Mouse (Mus musculus): ENCODE measurements around the gene Slc35f5.
A peak's percentile ranks its signal among the peaks of the same experiment; 100 is the strongest.
"Not testable (repeated sequence)": the region's sequence is repeated elsewhere in the genome, so short reads cannot be mapped to it uniquely, and the experiment has no call there.

Gene Slc35f5

DNA sequence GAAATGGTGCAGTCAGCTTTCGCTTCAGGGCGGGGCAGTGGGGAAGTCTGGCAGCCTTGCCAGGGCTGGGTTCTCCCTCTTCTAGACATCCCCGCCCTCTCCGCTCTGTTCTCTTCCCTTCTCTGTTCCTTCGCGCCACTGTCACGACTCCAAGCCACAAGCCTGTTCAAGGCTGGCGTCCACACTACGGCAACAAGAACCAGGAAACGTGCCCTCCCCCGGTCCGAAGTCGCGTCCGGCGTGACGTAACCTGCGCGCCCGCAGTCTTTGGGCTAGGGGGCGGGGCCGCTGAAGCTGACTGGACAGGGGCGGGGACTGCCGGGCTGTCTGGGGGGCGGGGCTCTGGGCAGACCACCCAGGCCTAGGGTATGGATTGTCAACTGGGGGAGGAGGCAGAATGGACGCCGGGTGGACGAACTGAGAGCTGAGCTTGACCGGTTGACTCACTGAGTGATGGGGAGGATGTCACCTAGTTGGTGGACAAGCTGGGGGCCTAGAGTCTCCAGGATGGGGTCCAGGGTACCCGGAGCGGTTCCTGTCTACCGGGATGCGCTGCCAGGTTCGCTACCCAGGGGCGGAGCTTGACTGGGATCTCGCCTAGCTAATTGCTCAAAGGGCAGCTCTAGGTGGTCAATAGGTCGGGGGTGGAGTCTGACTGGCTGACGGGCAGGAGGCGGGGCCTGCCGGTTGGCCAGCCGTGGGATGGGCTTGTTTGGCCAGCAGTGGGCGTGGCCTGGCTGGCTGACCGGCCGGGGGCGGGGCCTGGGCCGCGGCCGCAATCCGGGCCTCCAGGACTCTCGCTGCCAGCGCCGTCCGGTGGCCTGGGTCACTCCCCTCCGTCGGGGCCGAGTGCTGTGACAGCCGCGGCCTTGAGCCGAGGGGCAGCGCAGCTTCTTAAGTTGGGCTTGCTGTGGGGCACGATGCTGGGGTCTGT, at the start of gene Slc35f5:
TSS of gene Slc35f5 (plus strand) at position 337 of the 934 bp plus-strand sequence.
- DNase-seq (ENCODE audit: low spot score in 2 of 2): peak; percentile 96 to 97

DNA sequence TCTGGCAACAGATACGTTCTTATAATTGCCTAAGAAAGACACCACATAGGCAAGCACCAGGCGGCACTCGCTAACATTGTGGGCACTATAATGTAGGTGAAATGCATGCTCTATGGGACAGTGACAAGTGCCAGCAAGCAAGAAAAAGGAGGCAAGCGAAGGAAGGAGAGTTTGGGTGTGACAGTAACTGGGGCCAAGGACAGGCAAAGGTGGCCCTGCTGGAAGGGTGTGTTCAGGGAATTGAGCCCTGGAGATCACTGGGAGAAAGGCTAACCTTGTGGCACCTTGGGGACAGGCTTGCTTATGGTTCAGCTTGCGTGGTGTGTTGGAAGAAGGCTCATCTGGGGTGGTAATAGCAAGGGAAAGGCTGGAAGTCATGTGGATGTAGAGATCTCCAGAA, 45.7 kb upstream of the Slc35f5 start:
- DNase-seq (ENCODE audit: low spot score in 2 of 2): no peak

DNA sequence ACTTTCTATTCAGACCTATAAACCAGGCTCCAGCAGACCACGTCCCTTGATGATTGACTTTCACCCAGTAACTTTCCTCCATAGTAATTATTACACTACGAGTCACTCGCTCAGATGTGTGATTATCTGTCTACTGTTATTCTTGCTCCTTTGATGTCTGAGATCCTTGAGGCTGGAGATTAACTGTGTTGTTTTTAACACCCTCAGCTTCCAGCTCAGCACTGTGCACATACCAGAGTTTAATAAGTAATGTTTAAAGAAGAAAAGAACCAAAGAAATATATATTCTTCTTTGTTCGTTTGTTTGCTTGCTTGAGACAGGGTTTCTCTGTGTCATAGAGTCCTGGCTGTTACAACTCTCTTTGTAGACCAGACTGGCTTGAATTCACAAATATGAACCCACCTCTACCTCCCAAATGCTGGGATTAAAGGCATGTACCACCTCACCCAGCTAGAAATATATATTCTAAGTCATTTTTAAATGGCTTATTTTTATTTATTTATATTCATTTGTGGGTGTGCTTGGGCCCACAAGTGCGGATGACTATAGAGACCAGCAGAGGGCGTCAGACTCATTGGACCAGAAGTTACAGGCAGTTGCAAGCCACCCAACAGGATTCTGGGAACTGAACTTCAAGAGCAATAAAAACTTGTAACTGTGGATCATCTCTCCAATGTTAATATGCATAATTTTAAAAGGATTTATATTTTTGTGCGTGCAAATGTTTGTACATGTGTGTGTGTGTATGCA, 43.3 kb upstream of the Slc35f5 start:
- no peak for DNase-seq (ENCODE audit: low spot score in 2 of 2)

DNA sequence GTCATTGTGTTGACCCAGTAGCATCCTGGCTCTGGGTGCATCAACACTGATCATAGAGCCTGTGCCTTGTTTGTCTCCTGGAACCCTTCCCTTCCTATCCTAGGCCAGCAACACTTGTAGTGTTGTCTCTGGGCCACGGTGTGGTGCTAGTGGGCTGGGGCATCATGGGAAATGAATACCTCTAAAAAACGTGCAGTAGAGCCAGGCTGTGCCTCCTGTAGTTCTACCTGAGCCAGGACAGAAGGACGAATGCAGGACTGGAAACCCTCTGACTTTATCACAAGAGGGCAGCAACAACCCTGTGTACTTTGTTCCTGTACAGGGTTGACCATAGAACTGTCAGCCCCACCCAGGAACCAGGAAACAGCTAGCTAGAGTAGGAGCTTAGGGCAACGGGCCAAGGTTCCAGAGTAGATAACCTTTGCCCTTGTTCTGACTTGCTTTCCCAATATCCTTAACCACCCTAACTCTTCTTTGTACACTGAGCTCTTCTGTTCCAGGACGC, 41.2 kb upstream of the Slc35f5 start:
- no peak for DNase-seq (ENCODE audit: low spot score in 2 of 2)

DNA sequence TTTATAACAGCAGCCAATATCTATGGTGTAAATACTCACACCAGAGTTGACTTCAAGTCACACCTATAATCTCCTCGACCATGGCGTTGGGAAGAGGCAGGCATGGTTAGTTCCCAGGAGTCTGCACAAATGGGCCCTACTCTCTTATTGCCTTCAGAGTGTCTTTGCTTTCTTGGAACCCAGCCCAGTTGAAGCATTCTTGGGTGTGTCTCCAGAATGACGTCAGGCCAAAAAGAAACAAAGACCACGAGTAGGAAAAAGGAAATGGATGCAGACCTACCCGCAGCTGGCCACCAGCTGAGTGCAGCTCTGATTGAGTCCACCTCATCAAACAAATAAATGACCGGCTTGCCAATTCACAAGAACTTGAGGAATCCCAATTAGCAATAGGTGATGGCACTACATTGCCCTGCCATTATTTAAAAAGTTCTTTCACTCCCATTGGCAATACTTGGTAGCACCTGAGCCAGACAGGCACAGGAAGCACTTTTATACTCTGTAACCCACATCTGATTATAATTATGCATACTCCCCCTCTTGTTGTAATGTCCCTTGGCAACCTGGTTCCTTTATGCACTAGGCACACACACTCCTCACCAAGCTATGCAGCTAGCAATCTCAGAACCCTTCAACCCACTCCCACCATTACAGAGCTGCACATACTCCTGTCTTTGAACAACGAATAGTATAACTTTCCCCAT, 34.3 kb upstream of the Slc35f5 start:
- DNase-seq (ENCODE audit: low spot score in 2 of 2): no peak

DNA sequence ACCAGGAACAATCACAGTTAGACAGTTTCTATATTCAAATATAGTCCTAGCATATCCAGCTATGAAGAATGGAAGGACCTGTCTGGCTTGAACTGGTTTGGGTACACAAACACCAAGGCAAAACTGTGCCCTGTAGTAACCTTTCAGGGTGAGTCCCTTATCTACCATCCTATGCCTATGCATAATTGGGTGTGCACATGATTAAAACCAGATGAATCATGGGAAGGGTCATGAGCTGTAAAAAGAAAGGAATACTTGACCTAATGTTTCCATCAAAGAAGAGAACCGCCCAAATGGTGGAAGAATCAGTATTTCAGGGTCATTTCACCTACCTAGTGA, 33.8 kb upstream of the Slc35f5 start:
- no peak for DNase-seq (ENCODE audit: low spot score in 2 of 2)

DNA sequence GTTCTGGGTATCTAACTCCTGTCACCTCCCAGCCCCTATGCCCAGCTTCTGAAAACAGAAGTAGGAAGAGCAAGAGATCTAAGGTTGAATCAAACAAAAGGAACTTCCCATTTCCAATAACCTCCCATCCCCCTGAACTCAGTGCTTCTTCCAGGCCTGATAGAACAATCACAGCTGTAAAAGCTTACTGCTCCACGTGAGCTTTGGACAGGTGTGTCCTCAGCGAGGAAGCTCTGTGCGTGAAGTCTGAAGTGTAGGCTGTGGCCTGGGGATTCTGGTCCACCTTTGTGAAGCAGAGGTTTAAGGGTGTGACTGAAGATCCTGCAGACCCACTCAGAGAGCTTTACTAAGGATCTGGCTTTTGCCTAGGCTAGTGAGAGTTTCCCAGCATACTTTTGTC, 33.0 kb upstream of the Slc35f5 start:
- no peak for DNase-seq (ENCODE audit: low spot score in 2 of 2)

DNA sequence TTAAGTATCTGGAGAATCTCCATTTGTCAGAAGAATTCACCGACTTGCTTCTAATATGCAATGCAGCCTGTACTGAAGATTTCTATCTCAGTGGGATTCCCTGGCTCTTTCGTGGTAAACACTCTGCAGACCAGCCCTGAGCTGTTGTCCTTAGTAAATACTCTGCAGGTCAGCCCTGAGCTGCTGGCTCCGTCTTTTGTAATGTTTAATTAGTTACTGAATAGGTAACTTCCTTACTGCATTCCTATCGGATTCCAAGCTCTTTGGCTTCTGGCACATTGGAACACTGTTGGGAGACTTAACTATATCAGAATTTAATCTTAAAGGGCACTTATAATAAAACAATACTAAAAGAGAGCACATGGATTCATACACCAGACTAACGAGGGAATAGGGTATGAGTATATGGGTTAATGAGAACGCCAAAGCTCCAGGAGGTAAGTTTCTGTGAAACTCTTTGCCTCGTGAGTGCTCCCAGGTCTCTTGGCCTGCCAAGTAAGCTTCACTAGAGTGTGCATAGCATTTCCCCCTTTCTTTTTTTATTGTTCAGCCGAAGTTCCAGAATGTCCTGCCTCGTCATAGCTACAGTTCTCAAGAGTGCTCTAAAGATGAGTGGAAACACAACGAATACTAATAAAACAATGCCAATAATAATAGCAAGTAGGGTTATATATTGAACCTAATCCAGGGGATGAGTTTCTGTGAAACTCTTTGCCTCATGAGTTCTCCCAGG, 27.0 kb upstream of the Slc35f5 start:
- not testable (repeated sequence) for DNase-seq (ENCODE audit: low spot score in 2 of 2)

DNA sequence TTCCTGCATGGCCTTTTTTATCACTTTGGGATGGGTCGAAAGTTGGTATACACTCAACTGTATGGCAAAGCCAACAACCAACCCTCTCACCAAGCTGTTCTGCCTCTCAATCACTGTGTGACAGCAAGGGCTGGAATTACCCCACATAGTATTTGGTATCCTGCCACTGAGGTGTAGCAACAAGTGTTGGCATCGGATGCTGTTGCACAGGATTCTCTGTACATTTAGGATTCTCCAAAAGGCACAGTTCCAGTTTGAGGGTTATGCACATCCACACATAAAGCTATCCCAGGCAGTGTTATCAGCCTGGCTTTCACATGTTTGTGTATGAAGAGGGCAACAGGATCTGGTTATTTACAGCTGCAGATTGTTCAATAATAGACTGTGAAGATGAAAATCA, 23.3 kb upstream of the Slc35f5 start:
- no peak for DNase-seq (ENCODE audit: low spot score in 2 of 2)

DNA sequence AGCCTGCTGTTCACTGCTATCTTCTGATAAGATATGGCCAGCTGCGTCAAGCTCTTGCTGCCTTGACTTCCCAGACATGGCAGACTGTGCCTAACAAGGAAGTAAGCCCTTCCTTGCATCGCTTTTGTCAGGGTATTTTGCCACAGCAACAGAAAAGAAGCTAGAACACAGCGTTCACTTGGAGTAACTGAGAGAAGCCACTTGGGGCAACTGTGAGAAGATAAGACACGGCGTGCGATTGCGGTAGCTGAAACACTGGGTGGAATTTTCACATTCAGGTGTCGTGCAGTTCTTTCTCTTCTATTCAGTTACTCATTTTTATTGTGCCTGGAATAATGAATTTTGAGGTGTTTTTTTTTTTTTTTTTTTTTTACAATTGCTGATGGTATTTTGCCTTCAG, 22.6 kb upstream of the Slc35f5 start:
- DNase-seq (ENCODE audit: low spot score in 2 of 2): no peak

DNA sequence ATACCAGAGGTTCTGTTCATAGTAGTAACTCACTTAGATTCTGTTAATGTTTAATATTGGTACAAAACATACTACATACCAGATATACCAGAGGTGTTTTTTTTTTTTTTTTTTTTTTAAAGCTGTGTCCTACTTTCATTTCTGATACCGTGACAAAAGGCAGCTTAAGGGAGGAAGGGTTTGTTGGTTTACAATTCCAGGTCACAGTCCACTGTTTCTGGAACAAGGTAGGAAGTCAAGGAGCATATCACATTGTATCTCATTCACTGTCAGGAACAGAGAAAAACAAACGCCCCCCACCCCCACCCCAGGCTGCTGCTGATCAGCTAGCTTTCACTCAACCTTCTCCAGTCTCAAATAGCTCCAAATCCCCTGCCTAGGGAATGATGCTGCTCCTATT, 21.1 kb upstream of the Slc35f5 start:
- no peak for DNase-seq (ENCODE audit: low spot score in 2 of 2)

DNA sequence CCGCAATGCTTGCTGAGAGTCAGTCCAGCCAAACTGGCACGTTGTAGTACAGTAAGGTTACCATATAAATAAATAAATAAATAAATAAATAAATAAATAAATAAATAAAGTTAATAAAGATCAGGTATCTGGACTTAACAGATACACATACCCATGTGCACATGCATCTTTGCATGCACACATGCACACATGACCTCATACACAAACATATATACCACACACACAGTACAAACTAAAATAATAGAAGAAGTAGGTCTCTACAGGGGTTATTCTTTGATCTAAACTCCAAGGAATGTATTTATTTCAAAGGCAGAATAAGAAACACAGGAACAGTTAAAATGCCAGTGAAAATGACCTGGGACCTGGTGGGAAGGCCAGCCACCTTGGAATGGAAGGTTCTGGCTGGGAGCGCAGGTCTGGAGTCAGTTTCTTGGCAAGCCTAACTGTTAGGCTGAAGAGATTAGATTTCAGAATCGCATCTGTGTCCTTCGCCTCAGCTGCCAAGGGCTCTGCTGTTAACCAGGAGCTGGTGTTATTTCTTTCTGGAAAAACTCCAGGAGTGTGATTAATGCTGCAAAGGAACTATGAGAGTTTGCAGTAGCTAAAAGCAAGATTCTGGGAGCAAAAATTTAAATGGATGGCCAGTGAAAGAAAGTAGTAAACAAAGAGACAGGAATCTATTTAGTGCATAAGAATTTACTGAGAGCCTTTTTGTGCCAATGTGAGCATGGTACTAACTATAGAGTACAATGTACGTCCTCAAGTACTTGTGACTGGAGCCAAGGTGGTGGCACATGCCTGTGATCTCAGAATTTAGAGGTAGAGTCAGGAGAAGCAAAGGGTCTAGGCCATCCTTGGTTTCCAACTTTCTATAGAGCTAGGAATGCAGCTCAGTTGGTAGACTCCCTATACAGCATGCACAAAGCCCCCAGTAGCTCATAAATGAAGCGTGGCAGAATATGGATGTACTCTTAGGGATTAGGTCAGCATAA, 18.1 kb upstream of the Slc35f5 start:
- no peak for DNase-seq (ENCODE audit: low spot score in 2 of 2)

DNA sequence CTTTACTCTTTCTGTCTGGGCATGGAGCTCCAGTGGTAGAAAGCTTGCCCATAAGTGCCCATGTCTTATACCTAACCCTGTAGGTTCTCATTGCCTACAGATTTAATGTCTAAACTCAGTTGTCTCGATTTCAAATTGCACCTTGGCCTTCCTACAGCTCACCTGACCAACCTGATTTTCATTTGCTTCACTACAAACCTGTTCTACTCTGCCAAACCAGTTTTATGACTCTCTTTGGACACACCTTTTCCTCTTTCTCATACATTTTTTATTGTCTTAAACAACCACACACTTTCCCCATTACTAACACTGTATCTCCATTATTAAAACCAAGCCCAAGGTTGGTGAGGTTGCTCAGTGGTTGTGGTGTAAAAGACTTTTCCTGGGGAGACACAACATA, 10.5 kb upstream of the Slc35f5 start:
- no peak for DNase-seq (ENCODE audit: low spot score in 2 of 2)

DNA sequence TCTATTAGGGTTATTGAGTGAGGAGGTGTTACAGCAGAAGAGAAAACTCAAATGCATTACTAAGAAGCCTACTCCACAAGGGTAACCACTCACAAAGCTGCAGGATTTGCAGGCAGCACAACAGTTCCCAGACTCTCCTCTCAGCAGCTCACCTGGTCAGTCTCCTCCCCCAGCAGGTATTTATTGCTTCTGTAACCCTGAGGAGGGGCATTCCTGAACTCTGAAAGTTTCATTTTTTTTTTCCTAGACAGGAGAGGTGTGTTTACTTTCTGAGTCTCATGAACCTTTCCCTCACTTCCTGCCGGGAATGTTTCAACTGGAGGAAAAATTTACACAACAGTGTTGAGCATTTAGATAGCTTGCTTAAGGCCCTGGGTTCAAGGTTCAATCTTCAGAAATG, 10.0 kb upstream of the Slc35f5 start:
- DNase-seq (ENCODE audit: low spot score in 2 of 2): no peak

DNA sequence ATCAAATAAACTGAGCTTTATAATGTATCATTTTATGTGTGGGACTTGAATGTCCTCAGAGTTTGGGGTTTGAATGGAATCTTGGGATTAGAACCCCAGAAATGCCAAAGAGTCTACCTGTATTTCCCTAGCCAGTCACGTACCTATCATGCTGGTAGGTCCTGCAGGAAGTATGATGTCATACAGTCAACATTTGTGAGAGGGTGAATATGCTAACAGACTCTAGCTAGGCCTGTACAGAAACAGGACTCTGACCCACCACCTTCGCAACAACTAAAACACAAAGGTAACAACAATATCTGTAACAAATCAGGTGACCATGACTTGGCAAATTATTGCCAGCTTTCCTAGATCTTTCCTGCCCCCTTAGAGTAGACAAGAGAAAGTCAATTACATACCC, 8.8 kb upstream of the Slc35f5 start:
- DNase-seq (ENCODE audit: low spot score in 2 of 2): no peak

DNA sequence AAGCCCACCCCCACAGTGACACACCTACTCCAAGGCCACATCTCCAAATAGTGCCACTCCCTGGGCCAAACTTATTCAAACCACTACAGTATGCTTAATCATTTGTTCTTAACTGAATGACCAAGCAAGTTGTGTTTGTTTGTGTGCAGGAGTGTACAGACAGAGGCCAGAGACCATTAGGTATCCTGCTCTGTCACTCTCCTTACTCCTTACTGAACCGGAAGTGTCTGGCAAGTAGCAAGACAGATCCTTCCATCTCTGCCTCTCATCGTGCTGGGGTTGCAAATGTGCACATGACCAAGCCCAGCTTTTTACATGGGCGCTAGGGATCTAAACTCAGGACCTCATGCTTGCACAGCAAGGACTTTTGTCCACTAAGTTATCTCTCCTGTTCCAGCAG, 1.1 kb upstream of the Slc35f5 start:
- DNase-seq (ENCODE audit: low spot score in 2 of 2): no peak

DNA sequence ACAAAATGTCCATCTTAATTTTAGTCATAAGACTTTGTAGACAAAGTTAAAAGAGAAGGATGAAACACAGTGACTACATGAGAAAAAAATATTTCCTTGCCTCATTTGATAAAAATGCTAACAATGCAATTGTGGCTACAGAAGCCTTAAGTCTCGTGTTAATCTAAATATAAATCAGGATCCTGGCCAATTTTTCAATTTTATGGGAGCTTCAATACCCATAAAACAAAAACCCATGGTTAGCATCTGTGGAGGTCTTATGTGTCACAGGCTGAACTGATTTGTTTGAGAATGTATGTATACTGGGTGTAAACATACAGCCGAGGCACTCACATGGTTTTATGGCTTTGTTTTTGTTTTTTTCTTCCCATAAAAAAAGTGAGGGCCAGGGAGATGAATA, 674 bp upstream of the Slc35f5 start:
- DNase-seq (ENCODE audit: low spot score in 2 of 2): no peak

DNA sequence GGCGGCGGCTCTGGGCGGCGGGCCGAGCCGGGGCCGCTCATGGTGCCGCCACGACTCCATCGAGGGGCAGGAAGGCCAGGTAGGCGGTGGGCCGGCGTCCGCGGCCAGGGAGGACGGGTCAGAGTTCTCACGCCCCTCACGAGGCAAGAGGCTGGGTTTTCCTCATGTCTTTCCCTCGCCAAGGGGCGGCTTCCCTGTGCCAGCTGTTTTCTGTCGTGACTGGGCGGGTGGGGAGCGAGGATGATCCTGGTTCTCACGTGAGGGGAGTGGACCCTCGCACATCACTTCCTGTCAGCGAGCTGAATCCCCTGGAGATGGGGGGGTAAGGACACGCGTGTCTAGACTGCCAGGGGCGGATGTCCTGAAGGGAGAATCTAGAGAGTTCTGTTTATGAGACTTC, 811 bp downstream of the Slc35f5 start:
- DNase-seq (ENCODE audit: low spot score in 2 of 2): peak; percentile 45 to 47

DNA sequence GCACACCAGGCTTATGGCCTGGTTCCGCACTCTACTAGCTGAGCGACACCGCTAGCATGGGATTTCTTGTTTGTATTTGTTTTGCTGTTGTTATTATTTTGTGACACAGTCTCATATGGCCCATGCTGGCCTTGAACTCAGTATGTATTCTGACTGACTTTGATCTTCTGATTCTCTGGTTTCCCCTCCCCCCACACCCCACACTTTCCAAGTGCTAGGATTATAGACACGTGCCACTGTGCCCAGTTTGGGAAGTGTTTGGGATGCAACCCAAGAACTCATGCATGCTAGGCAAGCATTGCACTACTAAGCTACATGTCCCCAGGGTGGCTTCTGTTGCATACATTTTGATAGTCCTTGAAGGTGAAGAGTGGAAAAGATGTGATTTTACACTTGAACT, 1.4 kb downstream of the Slc35f5 start:
- DNase-seq (ENCODE audit: low spot score in 2 of 2): no peak

DNA sequence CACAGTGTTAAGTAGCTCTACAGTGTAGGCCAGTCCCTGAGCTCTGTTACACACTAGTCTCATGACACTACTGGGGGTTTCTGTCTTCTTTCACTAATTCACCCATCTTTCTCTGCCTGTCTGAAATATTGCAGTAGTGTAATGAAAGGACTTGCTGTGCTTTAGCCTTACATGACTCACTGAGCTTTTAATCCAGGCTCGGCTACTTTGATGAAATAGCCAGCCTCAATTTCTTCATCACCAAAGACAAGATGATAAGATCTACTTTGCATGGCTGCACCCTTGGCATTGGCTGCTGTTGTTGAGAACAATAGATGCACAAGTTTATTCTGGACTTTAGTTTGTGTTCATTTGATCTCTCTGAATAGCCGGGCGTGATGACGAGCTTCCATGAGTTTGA, 7.7 kb downstream of the Slc35f5 start:
- no peak for DNase-seq (ENCODE audit: low spot score in 2 of 2)
